17 mouse cellular contexts compared by ENCODE assay signal in genomic region chr15:83221721-83222120, GRCm38 (mm10). TPM values are rescaled to one million over a fixed set of nuclear protein-coding genes. Genes with fewer than 3 reads are reported as not detected.
DNase-seq lines count a peak whose midpoint lies in the region; ATAC-seq and TF ChIP-seq lines count a peak whose summit lies in the region.
"Had no signal": no experiment of that assay in that cellular context is flagged by ENCODE, and none has a peak within 500 bp of the region (broad histone marks: within the 10 kb centered on the region; RNA-seq: fewer than 3 reads in every experiment).

No protein-coding gene starts in this region.

- TF ChIP-seq CTCF in intestine, postnatal 0 days (IDR thresholded peaks at IDR 0.05; ENCODE audit: low read depth): no peak

- WGBS in intestine, embryonic 15.5 days: 81% methylated on average over 4 of the region's 4 CpGs
- 74% methylated on average over 4 of the region's 4 CpGs for WGBS in intestine, postnatal 0 days
- WGBS in liver, embryonic 11.5 days: 64% methylated on average over 4 of the region's 4 CpGs
- WGBS in forebrain, embryonic 14.5 days: 91% methylated on average over 4 of the region's 4 CpGs

- no peak overlapping the region for H3K9ac ChIP-seq in intestine, embryonic 15.5 days
- no peak overlapping the region for H3K9ac ChIP-seq in intestine, postnatal 0 days (ENCODE audit: low read depth, low read length)
- H3K9ac ChIP-seq in liver, embryonic 11.5 days (ENCODE audit: low read depth, low read length): no peak overlapping the region
- no peak overlapping the region for H3K9ac ChIP-seq in forebrain, embryonic 14.5 days (ENCODE audit: low read length)
- H3K9ac ChIP-seq: embryonic facial prominence, embryonic 12.5 days; liver, embryonic 15.5 days had no signal

- peaks cover 29% of the 10 kb centered on the region for H3K4me1 ChIP-seq in intestine, embryonic 15.5 days (replicated peaks)
- H3K4me1 ChIP-seq in intestine, postnatal 0 days (replicated peaks; ENCODE audit: control insufficient read depth, insufficient read depth, low read length): peaks cover 13% of the 10 kb centered on the region; the same call in 1 of the 2 replicates
- peaks cover 14% of the 10 kb centered on the region for H3K4me1 ChIP-seq in liver, embryonic 11.5 days (replicated peaks; ENCODE audit: control insufficient read depth, insufficient read depth, low read length)
- H3K4me1 ChIP-seq in forebrain, embryonic 14.5 days (ENCODE audit: control insufficient read depth, insufficient read depth, low read length): no peaks in the 10 kb centered on the region

- no peak for ATAC-seq in intestine, embryonic 15.5 days
- ATAC-seq in intestine, postnatal 0 days: no peak
- ATAC-seq in common myeloid progenitor, adult 5-6 weeks (replicated peaks; ENCODE audit: low read depth, poor library complexity, severe bottlenecking): peak; percentile 72
- no peak for ATAC-seq in liver, embryonic 11.5 days (replicated peaks; ENCODE audit: low FRiP score)
- ATAC-seq in forebrain, embryonic 14.5 days: no peak
- ATAC-seq: CD4-positive, CD25-positive, alpha-beta regulatory T cell, adult 4 months; inflammation-experienced regulatory T-cells, adult 6 months had no signal

- H3K27me3 ChIP-seq in intestine, embryonic 15.5 days (replicated peaks): no peaks in the 10 kb centered on the region
- no peaks in the 10 kb centered on the region for H3K27me3 ChIP-seq in intestine, postnatal 0 days (replicated peaks; ENCODE audit: control insufficient read depth, insufficient read depth, low read length)
- no peaks in the 10 kb centered on the region for H3K27me3 ChIP-seq in liver, embryonic 11.5 days (replicated peaks; ENCODE audit: control insufficient read depth, insufficient read depth, low read length)
- no peaks in the 10 kb centered on the region for H3K27me3 ChIP-seq in forebrain, embryonic 14.5 days (replicated peaks; ENCODE audit: control insufficient read depth, insufficient read depth, low read length)
- H3K27me3 ChIP-seq: embryonic facial prominence, embryonic 12.5 days; liver, embryonic 15.5 days had no signal

- peak; percentile 14 for DNase-seq in retina, postnatal 1 day
- DNase-seq in retina, embryonic 14.5 days (ENCODE audit: low spot score): no peak
- no peak for DNase-seq in liver, embryonic 11.5 days (ENCODE audit: low spot score)
- no peak for DNase-seq in forebrain, embryonic 14.5 days (ENCODE audit: low spot score)
- DNase-seq: adrenal gland, postnatal 36 days; cerebellum, postnatal 25 days; gastrocnemius, postnatal 14 days; right cerebral cortex, postnatal 4 days; thymus, postnatal 36 days had no signal

- H3K27ac ChIP-seq in intestine, embryonic 15.5 days: peak overlapping the region; percentile 92
- no peak overlapping the region; the same call in 1 of the 2 replicates for H3K27ac ChIP-seq in intestine, postnatal 0 days (ENCODE audit: low read depth, low read length)
- no peak overlapping the region for H3K27ac ChIP-seq in liver, embryonic 11.5 days (ENCODE audit: low read depth, low read length)
- H3K27ac ChIP-seq in forebrain, embryonic 14.5 days (ENCODE audit: low read depth, low read length): no peak overlapping the region
- H3K27ac ChIP-seq: liver, embryonic 15.5 days had no signal

- no peak overlapping the region for H3K4me2 ChIP-seq in intestine, embryonic 15.5 days (replicated peaks)
- H3K4me2 ChIP-seq in intestine, postnatal 0 days (replicated peaks; ENCODE audit: low read depth): no peak overlapping the region
- no peak overlapping the region for H3K4me2 ChIP-seq in liver, embryonic 11.5 days
- no peak overlapping the region for H3K4me2 ChIP-seq in forebrain, embryonic 14.5 days (ENCODE audit: low read length)
- H3K4me2 ChIP-seq: embryonic facial prominence, embryonic 12.5 days; liver, embryonic 15.5 days had no signal

- H3K4me3 ChIP-seq in intestine, embryonic 15.5 days (replicated peaks): no peak overlapping the region
- H3K4me3 ChIP-seq in intestine, postnatal 0 days (ENCODE audit: low read depth, low read length): no peak overlapping the region
- H3K4me3 ChIP-seq in liver, embryonic 11.5 days (ENCODE audit: low read depth, low read length): no peak overlapping the region
- no peak overlapping the region for H3K4me3 ChIP-seq in forebrain, embryonic 14.5 days (ENCODE audit: low read depth, low read length)
- H3K4me3 ChIP-seq: embryonic facial prominence, embryonic 12.5 days; liver, embryonic 15.5 days had no signal

- H3K9me3 ChIP-seq in intestine, embryonic 15.5 days: 0 out of 2 replicates have a peak, but pooled peaks cover 3% of the 10 kb centered on the region
- H3K9me3 ChIP-seq in intestine, postnatal 0 days (ENCODE audit: control insufficient read depth): no peaks in the 10 kb centered on the region
- no peaks in the 10 kb centered on the region for H3K9me3 ChIP-seq in liver, embryonic 11.5 days (ENCODE audit: control insufficient read depth, low read length)
- no peaks in the 10 kb centered on the region for H3K9me3 ChIP-seq in forebrain, embryonic 14.5 days (replicated peaks; ENCODE audit: control insufficient read depth, low read length)
- H3K9me3 ChIP-seq: embryonic facial prominence, embryonic 12.5 days; liver, embryonic 15.5 days had no signal

- H3K36me3 ChIP-seq in intestine, embryonic 15.5 days: no peaks in the 10 kb centered on the region
- H3K36me3 ChIP-seq in intestine, postnatal 0 days (ENCODE audit: control insufficient read depth, insufficient read depth): no peaks in the 10 kb centered on the region
- H3K36me3 ChIP-seq in liver, embryonic 11.5 days (ENCODE audit: control insufficient read depth, insufficient read depth, low read length): no peaks in the 10 kb centered on the region
- no peaks in the 10 kb centered on the region for H3K36me3 ChIP-seq in forebrain, embryonic 14.5 days (ENCODE audit: control insufficient read depth, insufficient read depth, low read length)
- H3K36me3 ChIP-seq: embryonic facial prominence, embryonic 12.5 days; liver, embryonic 15.5 days had no signal

RNA-seq across cellular contexts. Expression of gene A4galt, which starts 29.9 kb away (rescaled TPM):
- 3.3 and 4.2 TPM in 2 replicates for polyA plus RNA-seq in intestine, embryonic 15.5 days (2015; fragmentation: Nextera tagmentation; extraction: Ambion mirVana)
- polyA plus RNA-seq in intestine, postnatal 0 days (2015; fragmentation: Nextera tagmentation; extraction: Ambion mirVana): 8.1 and 8.6 TPM in 2 replicates
- total RNA-seq in common myeloid progenitor, adult 5-6 weeks (2017): not detected in 2 replicates
- polyA plus RNA-seq in liver, embryonic 11.5 days (2014; fragmentation: Nextera tagmentation; extraction: Ambion mirVana): 0.12 TPM in 1 of 2 replicates, not detected in the other
- polyA plus RNA-seq in forebrain, embryonic 14.5 days (2014; fragmentation: Nextera tagmentation; extraction: Ambion mirVana): 1.5 and 2.3 TPM in 2 replicates
- polyA plus RNA-seq: CD4-positive, CD25-positive, alpha-beta regulatory T cell, adult 4 months; inflammation-experienced regulatory T-cells, adult 6 months; limb, embryonic 11.5 days had no signal

RNA-seq across cellular contexts. Expression of gene Cyb5r3, which starts 49.3 kb away (rescaled TPM):
- 176 and 218 TPM in 2 replicates for polyA plus RNA-seq in intestine, embryonic 15.5 days (2015; fragmentation: Nextera tagmentation; extraction: Ambion mirVana)
- polyA plus RNA-seq in intestine, postnatal 0 days (2015; fragmentation: Nextera tagmentation; extraction: Ambion mirVana): 117 and 126 TPM in 2 replicates
- 31.7 and 34.9 TPM in 2 replicates for total RNA-seq in common myeloid progenitor, adult 5-6 weeks (2017)
- polyA plus RNA-seq in liver, embryonic 11.5 days (2014; fragmentation: Nextera tagmentation; extraction: Ambion mirVana): 210 and 219 TPM in 2 replicates
- polyA plus RNA-seq in forebrain, embryonic 14.5 days (2014; fragmentation: Nextera tagmentation; extraction: Ambion mirVana): 63.3 and 75.1 TPM in 2 replicates
